Mouse (Mus musculus) gastrocnemius, adult 8-10 months (tissue): ENCODE data around the gene Dact3. TPM values are rescaled to one million over a fixed set of nuclear protein-coding genes. Genes with fewer than 3 reads are reported as not detected.

Source experiments
- DNase-seq, 2 experiments: peaks; one replicate each; pipeline ENCODE4 v3.0.0; 2022; ENCODE audit warnings: low spot score in 2 of 2
- total RNA-seq, 4 experiments: library from RNA; stranded (reverse); gene quantifications; 2 replicates each; pipeline ENCODE4 v1.2.4; 2022

Dact3 gene
- total RNA-seq, 4 experiments from 2014 or later = 0.87 to 1.4 (median 1.1) TPM

DNA sequence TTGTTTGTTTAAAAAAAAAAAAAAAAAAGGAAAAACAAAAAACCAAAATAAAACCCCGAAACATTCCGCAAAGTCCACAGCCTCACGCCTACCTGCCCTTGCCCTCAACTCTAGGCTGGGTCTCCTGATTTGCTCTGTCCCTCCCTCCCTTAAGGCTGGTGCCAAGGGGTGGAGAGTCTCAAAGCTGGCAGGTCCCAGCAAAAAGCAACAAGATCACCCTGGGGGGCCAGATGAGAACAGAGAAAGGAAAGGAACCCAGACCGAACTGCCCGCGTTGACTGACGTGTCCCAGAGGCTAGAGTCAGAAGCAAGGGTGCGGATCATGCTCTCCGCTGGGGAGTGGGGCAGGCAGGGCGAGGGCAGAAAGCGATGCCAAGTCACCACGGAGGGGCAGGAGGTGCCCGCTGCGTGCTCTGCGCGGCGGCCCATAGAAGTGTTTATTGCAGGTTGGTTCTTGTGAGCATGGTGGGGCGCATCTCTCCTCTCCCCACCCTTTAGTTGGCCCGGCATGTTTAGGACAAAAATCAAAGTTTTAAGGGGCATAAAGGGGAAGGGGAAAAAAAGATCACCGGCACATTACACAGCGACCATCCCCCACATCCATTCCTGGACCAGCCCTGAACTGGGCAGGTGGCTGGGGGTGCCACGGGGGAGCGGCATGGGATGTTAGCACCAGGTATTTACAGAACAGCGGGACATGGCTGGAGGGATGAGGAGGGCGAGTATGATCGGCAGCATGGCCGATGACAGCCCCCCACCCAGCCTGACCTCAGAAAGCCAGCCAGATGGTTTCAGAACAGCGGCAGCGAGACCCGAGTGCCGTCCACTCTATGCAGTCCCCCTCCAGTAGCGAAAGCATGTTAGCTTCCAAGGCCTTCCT lies 40.6 kb downstream of the Dact3 start:
- no peak for DNase-seq

DNA sequence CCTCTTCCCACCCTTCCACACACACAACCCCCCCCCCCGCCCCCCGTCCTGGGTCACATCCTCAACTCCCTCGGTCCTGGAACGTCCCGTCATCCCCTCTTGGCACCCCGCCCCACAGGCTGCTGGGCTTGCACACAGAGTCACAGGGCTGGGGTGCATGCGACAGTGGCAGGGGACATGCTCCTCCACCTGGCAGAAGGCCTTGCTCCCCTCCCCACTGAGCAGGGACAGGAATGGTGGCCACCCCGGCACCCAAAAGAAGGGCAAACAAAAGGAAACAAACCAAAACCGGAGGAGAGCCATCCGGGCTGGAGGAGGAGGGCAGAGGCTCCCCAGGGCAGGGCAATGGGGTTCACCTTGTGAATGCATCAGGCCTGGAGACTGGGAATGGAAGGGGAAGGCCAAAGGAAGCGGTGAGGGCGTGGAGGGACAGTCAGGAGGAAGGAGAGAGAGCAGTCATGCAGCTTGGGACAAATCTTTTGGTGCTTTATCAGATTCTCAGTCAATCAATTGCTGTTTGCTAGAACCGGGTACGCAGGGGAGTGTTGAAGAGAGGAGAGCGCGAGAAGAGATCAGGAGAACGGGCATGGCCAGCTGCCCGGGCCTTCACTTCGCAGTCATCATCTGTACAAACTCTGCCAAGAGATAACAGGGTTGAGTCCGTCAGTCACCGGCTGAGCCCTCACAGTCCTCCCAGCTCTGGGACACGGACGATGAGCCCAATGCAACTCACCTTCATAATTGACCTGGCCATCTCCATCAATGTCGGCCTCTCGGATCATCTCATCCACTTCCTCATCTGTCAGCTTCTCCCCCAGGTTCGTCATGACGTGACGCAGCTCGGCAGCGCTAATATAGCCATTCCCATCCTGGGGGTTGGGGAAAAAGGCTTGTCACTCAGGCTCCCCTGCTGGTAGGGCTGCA lies 41.5 kb downstream of the Dact3 start:
- DNase-seq = no peak

DNA sequence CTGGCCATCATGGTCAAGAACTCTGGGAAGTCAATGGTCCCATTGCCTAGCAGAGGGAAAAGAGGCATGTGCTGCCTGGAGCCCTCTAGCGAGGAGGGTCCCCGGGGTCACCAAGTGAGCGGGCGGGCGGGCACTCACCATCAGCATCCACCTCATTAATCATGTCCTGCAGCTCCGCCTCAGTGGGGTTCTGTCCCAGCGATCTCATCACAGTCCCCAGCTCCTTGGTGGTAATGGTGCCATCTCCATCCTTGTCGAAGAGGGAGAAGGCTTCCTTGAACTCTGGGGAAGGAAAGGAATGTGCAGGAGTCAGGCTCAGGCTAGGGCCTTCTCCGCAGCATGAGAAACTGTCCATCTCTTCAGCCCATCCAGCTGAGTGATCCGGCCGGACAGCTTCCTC lies 42.3 kb downstream of the Dact3 start:
- no peak for DNase-seq

GRCm38 (mm10) chr7:16918014-16918413 lies 42.9 kb downstream of the Dact3 start:
- DNase-seq = no peak

DNA sequence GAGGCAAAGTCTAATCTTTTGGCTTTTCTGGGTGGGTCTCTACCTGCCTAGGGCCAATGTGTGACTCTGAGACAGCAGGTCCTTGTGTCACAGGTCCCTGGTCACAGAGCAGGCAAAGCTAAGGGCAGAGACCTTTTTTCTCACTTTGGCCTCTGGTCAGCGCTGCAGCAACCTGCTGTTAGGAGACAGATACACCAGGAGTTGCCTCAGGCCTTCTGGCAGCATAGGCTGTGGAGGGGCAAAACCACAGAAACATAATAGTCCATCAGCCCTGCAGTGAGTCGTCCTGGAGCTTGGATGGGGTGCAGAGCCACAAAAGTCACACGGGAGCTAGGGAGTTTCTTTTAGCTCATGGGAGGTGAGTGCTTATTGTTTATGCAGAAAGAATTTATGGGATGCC lies 43.6 kb downstream of the Dact3 start:
- DNase-seq = no peak

DNA sequence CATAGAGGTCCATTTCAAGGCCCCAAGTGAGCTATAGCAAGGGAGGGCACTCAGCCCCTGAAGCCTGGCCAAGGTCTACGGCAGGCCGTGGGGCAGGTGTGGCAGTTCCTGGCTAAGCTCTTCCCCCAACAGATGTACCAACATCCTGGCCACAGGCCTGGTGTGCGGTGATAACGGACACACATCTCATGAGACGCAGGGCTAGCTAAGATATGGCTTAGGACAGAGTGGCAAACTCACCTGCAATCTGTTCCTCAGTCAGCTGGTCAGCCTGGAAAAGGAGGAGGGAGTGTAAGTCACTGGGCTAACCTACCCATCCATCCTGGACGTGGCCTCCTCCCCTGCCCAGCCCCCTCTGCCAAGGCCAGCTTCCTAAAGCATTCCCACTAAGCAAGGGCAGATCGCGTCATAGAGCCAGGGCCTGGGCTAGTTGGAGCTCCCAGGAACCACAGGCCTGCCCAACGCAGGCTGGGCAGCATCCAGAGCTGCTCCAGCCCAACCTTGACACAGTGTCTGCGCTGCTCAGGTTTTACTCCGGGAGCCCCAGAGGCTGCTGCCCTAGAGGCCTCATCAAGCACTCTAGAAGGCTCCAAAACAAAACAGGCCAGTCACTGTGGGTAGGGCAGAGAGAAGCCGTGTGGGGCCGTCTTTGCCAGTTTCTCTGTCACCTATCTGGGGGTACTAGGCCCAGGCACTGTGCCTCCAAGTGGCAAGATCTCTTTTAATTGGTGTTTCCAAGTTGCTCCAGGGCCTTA lies 44.5 kb downstream of the Dact3 start:
- no peak for DNase-seq

DNA sequence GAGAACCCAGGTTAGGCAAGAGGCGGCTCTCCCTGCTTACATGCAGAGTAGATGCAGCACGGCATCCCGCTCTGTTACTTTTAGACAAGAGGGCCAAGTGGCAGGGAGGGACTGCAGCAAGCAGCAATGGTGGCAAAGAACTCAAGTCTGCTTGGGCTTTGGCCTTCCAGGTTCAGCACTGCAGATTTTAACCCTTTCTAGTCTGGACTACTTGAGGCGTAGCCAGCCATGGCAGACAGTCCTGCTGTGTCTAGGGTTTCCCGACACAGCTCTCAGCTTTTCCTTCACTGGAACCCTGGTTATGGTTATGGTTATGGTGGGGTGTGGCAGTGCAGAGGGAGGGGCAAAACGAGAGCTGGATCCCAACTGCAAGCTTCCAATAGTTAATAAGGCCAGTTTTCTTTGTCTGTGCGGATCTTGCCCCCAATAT lies 45.0 kb downstream of the Dact3 start:
- no peak for DNase-seq

GRCm38 (mm10) chr7:16920818-16921791 lies 46.0 kb downstream of the Dact3 start:
- DNase-seq = no peak

DNA sequence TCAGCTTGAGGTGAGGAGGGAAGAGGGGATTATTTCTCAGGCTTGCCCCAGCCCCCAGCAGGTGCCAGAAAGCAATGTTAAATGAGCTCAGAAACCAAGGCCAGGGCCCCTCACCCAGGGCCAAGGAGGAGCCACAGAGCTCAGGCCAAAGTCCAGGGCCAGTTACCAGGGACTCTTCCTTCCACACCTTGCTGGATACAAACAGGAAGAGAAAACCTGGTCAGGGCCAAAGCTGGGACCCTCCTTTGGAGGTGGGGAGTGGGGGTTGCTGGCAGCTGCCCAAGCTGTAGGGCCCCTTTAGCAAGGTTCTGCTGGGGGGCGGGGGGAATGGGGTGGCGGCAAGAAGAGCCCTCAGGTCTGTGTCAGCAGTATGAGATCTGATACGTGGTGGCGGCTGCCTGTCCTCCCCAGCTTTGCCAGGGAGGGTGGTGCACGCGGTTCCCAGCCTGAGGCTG lies 46.8 kb downstream of the Dact3 start:
- no peak for DNase-seq

- peak in 1 of 2 experiments; percentile 44 for DNase-seq
These were observed 47.4 kb downstream of the Dact3 start for GRCm38 (mm10) chr7:16922360-16922973.

DNA sequence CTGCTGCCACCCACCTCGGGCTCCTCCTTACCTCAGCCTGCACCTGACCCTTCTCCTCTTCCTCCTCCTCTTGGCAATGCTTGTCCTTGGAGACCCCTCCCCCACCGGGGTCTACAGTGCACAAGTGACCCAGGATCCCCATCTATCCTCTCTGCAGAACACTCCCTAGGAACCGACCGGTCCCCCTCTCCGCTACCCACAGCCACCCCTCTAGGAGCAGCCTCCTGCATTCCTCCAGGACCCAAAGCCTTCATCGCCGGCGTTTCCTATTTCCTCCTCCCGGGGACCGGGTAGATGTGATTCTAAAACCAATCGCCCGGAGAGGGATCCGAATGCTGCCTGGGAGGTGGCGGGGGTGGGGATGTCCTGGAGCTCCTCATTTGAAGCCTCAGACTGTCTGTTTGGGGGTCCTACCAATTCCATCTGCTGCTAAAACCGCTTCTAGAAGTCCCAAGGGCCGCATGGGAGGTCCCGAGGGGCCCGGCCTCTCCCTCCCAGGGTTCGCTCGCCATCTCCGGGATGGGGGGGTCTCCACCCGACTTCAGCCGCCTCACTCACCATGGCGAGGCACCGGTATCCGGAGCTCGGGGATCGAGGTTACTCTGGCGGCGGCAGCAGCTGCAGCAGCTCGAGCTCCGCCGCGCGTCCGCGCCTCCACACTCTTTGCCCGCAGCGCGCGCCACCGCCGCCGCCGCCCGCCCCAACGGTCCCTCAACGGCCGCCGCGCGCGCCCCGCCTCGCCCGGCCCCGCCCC lies 48.3 kb downstream of the Dact3 start:
- peak in 1 of 2 experiments; percentile 41 for DNase-seq

GRCm38 (mm10) chr7:16924037-16924834 lies 49.1 kb downstream of the Dact3 start, which contains the start of gene Calm3:
TSS of gene Calm3 (minus strand) at chr7:16924114.
- peak; percentile 99 to 100 for DNase-seq

GRCm38 (mm10) chr7:16928341-16928740 lies 53.2 kb downstream of the Dact3 start:
- no peak for DNase-seq

DNA sequence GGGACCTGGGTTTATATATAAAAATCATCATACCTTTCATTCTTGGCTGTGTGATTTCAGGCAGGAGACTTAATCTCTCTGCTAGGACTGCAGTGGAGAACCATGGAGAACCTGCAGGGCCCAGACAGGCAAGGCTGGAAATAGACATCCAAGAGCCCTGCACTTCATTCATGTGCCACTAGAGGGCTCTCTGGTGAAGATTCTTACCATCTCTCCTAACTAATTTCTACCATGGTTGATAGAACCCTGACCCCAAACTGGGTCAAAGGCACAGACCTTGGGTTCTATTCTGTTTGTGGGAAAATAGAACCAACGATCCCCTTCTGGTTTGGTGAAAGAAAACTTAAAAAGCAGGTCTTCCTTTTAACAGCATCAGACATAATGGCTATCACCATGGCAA lies 55.7 kb downstream of the Dact3 start:
- peak; percentile 44 to 66 for DNase-seq

DNA sequence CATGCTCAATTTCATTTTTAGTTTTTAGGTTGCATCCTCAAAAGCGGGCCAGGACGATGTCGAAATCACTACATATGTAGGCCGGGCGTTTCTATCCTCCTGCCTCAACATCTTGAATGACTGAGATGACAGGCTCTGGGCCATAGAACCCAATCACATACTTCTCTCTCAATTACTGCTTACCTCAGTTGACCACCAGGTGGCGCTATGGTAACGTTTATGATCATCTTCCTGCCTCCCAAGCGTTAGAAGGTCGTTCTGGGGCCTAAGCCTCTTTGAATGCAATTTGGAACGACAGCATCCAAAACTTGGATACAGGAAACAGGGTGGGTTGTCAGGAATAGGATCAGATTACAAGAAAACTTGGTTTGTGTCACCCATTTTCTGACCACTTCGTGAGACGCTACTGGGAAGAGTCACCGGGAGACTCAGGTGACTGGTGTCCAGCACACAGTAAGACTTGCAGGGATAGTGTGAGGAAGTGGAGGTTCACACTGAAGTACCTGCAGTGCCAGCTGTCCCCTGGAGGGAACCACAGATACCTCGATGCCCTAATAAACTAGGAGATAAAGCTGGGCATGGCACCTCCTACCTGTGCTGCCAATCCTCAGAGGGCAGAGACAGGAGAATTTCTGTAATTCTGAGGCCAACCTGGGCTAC lies 57.0 kb downstream of the Dact3 start:
- DNase-seq = peak; percentile 64 to 72

GRCm38 (mm10) chr7:16932704-16933577 lies 57.8 kb downstream of the Dact3 start:
- no peak for DNase-seq
